Mouse (Mus musculus) kidney, adult 9 months (tissue): ENCODE measurements at regions not wholly inside any gene's neighbourhood (a gene's known extent, or its start where the extent isn't known, plus 50 kb on each side); places are given as distances from the start of the nearest gene placed in this dataset.
A peak's percentile ranks its signal among the peaks of the same experiment; 100 is the strongest.
"Not testable (repeated sequence)": the region's sequence is repeated elsewhere in the genome, so short reads cannot be mapped to it uniquely, and the experiment has no call there.

Experiments
- DNase-seq: peaks from one replicate; pipeline ENCODE4 v3.0.0; 2022

DNA sequence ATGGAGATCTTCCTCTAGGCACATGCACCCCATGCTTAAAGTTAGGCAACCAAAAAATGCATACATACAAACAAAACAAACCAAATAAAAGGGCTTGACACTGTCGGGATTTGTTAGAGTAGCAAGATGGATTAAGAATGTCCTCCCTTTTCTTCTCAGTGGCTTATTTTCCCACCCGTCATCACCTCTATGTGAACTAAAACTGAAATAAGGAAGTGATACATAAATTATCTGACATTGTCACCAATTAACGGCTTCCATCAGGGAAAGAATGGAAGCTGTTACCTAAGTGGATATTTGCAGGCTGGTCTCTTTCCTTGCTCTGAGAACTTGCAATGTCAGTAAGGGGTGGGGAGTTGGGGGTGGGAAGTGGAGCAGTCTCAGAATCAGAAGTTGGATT, 541.5 kb downstream of the Diaph3 start:
- no peak for DNase-seq

DNA sequence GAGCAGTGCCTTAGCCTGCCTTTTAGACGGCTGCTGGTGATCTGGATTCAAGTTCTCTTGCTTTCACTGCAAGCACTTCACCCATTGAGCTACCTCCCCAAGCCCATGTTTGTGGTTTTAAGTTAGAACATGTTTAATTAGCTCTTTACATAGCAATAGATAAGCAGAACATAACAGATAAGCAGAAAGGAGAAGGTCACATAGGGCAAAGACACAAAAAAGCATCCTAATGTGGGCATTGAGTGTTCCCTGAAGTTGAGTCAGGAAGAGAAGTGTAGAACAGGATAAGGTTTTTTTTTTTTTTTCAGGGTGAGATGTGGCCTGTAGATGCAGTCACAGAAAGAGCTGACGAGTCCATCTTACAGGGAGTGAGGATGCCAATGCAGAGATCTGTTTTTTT, 552.5 kb downstream of the Diaph3 start:
- DNase-seq, result no peak

DNA sequence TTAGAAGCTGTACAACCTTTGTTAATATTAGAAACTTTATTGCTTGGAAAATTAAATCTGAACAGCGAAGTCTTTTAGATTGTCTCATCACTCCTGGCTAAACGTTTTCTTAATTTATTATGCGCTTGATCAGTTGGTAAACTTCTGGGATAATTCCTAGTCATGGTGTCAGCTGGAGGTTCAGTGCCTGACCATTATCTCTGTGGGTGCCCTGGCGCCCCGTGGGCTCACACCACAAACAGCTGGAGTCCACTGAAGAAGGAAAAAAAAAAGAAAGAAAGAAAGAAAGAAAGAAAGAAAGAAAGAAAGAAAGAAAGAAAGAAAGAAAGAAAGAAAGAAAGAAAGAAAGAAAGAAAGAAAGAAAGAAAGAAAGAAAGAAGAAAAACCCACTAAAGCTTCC, 555.1 kb downstream of the Diaph3 start:
- not testable (repeated sequence) for DNase-seq

DNA sequence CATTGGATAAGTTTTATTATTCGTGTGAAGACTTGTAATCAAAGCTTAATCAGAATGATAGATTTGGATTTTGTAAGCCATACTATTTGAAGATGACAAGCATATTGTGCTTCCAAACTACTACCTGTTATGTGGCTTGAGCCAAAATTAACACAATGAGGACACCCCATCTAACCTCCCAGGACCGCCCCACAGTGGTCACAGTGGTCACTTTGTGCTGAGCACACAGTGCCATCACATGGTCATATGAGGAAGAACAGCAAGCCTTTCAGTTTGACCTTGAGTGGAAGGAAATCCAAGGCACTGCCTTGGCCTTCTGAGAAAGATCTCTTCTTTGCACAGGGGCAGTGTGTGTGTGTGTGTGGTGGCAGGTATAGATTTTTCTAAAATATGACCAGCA, 578.3 kb downstream of the Diaph3 start:
- peak; percentile 33 for DNase-seq

DNA sequence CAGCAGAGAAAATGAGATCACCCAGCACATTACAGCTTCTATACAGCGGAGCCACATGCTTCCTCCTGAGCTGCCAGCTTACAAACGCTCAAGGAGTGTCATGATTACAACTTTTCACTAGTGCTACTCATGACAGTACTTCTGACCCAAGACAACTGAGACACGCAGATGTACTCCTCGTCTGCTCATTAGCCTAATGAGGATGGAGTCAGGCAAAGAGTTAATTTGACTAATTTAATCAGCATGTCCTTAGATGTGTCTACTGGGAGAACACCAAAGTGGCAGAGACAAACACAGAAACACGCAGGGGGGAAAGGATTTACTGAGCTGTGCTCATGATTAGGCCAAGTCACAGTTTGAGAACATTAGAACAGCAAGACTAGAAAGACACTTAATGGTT, 603.0 kb downstream of the Diaph3 start:
- no peak for DNase-seq

DNA sequence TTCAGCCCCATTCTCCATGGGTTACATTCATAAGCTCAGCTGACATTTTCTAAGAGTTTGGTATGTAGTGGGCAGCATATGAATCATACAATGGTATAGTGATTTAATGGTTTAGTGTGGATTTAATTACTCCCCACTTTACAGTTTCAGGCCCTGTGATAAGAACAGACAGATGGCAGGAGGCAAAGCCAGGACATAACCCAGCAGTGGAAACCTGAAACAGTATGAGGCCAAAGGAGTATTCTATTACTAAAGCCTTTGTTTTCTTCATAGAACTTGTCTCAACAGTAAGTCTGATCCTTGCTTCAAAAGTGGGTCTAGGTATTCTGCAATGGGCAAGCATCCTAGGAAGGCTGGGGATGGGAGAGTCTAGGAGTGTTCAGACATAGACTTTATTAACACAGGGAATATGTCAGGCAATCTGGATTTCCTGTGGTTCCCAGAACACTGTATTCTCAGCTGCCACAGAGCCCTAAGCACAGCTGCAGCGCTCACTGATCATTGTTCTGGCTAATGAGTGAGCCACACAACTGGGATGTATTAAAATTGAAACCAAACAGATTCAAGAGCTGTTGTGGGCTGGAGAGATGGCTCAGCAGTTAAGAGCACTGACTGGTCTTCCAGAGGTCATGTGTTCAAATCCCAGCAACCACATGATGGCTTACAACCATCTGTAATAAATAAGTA, 604.6 kb downstream of the Diaph3 start:
- no peak for DNase-seq

DNA sequence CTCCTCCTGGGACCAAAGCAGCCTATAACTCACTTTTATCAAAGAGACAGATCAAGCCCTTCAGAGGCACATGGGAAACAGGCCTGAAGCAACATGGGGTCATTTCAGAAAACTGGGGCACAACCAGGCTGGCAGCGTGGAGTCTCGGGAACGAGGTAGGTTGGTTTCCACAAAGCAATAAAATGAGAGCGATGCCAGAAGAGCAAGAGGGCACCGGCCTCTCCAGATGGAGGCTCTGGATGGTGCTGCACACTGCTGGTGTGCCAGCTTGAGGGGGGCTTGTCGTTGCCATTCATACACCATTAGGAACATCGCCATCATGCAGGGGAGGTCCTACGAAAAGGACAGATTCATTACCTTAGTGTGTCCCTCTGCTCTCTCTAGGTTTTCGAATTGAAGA, 630.6 kb downstream of the Diaph3 start:
- no peak for DNase-seq

DNA sequence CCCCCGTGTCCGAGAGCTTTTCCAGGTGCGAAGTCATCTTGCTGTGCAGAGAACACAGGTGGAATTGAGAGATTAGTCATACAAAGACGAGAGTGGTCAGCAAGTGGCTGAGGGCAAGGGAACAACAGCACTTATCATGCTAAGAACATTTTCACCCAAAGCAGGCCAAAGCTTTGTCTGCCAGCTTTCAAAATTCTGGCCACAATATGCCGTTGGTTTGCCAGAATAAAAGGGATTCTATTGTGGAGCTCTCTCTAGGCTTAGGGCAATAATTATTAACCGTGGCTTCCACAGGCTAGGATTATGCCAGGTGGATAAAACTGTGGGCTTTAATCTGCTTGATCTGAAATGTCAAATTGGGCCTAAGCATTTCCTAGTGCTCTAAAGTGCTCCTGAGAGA, 631.3 kb downstream of the Diaph3 start:
- DNase-seq, result no peak

DNA sequence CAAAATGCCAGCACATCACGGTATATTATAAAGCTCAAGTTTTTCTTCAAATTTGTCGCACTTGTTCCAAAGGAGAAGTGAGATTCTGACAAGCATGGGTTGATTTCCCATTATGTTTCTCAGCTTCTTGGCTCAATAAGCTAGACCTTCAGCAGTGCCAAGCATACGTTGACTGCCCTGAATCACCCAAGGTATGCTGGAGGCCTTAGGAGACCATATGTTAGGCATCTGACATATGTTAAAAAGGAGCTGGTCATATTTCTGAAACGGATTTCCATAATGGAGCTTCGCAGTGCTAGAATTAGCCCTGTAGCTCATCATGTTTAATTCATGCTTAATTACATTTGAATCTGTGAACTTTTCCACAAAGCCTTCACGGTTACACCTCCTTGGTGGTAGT, 634.7 kb downstream of the Diaph3 start:
- DNase-seq, result no peak

DNA sequence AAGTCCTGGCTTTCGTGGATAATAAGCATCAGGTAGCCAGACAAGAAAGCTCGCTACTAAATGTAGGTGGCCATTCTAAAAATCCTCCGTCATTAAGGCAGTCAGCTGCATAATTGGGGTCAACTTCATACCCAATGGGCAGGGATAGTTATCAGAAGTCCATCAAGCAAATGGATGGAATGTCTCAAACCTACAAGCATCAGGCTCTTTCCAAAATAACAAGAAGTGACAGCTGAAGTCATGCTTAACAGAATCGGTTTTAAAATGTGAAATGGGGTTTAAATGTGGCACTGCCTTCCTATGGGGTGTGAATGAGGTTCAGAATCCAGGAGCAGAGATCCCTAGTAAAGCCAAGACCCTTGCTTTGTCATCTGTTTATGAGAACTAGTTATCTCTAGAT, 650.2 kb downstream of the Diaph3 start:
- no peak for DNase-seq

DNA sequence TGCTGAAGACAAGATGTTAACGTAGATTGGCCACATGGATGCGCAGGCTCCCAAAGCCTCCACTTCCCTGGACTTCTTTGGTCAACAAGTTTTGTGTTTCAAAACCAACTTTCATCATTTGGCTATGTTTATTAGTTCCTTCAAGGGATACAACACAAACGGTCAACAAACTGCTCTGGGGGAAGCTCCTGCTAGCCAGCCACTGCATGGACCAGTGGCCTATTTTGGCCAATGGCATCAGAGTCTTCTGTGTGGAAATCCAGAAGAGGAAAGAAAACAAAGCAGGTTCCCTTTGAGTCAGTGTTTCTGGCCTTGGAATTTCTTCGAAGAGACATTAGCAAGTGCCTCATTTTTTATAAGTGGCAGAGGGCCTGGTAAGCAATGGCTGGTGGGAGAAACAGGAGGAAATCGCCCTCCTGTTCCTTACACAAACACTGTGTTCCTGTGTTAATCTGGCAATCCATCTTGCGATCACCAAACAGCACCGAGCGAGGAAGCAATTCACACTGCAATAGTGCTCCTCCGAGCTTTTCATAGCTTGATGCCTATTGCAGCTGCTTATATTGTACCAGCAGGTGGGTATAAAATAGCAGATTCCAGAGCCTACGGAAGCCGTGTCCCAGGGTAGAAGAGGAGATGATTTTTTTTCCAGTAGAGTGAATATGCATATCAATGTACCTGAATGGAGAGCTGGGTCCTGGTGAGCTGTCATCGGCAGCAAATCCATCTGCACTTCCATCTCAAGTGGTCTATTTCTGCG, 651.0 kb downstream of the Diaph3 start:
- DNase-seq, result no peak

DNA sequence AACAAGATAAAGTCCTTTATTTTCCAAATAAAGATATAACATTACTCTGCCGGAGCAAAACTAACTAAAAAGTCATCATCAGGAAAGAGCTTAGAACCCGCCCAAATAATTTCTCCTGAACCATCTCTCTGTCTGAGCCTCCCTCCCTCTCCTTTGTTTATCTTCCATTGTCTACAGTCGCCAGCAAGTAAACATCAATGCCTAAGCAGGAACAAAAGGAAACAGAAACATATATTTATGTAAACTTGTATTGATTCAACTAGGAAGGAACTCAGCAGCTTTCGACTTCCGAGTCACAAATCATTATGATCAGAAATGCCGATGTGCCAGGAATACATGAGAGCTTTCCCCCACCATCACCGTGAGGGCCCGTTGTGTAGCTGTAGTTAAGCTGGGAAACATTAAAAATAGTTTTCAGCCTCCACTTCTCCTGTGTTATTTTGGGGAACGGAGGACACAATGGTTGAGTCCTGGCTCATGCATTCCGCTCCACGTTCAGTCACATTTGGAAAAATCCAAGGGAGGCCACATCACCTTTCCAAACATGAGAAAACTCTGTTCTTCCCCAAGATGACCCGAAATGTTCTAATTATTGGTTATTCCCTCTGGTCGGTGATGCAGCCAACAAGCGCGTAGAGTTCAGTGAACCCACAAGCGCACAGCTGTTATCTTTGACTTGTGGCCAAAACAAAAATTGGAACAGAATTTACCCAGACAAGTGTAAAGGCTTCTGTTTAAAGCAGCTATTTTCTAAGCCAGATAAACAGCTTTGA, 651.8 kb downstream of the Diaph3 start:
- peak; percentile 42 for DNase-seq

DNA sequence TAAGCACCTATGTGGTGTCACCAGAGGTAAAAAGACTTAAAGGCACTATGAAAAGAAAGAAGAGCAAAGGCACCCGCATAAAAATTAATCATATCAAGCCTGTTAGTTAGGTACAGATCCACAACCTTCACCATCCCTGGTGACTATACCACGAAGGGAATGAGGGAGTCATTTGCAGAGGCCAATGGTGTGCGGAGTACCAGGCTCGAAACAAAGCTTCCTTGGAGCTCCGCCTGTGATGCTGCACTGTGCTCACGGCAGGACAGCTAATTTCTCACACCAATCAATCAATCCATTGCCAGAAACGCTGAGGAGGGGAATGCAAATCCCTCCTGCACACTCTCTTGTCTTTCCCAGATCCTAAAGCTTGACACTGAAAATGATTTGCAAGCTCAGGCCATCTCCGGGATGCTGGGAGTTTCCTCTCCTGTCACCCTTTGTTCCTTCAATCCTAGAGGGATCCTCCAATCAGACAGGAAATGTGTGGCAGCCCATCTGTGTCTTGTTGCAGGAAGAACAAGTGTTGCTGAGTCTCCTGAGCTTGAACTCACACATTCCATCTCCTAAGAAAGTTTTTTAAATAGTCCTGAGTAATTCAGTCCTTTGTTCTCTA, 653.6 kb downstream of the Diaph3 start:
- DNase-seq, result peak; percentile 26

DNA sequence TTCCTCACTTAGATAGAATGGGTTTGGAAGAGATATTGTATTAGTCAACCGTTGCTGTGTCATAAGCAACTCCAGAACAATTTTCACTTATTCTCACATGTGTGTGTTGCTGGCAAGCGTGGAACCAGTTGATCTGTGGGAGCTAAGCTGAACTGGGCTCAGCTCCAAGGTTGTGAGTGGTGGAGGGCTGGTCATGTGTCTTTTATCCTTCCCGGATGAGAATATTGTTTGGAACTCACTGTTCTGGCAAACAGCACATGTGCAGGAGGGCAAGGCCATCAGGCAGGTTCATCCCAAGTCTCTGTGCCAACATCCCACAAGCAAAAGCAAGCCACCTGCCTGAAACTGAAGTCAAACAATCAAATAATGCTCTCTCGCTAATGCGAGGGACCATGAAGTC, 656.8 kb downstream of the Diaph3 start:
- peak; percentile 20 for DNase-seq

DNA sequence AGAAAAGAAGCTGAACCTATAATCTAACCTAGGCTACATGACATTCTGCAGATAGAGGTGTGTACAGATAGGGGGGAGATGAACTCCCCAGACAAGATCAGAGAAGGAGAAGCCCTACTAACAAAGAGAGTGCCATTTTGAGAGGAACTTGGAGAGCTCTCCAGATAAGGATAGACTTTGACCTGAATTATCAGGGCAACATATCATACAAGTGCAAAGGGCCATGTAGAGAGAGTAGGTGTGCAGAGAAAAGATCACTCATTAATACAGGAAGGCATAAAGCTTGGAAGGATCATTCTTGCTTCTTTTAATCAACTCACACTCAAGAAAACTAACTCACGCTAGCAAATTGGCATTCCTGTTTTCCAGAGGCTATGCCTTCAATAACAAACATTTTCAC, 667.4 kb downstream of the Diaph3 start:
- no peak for DNase-seq

DNA sequence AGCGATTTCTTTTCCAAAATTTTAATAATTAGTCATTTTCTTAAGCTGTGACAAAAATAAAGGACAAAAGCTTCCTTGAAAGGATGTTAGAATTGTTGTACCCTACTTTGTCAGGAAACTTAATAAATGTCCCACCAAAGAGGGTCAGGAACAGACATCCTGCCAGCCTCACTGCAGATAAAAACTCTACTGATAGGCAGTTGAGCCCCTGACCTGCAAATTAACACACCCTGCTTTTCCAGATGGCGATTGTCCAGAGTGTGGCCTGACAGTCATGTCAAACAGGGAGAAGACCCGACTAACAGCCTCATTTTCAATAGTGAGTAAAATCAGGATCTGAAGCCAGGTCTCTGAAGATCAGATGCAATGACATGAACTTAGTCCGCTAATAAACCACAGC, 670.6 kb downstream of the Diaph3 start:
- DNase-seq, result peak; percentile 8

DNA sequence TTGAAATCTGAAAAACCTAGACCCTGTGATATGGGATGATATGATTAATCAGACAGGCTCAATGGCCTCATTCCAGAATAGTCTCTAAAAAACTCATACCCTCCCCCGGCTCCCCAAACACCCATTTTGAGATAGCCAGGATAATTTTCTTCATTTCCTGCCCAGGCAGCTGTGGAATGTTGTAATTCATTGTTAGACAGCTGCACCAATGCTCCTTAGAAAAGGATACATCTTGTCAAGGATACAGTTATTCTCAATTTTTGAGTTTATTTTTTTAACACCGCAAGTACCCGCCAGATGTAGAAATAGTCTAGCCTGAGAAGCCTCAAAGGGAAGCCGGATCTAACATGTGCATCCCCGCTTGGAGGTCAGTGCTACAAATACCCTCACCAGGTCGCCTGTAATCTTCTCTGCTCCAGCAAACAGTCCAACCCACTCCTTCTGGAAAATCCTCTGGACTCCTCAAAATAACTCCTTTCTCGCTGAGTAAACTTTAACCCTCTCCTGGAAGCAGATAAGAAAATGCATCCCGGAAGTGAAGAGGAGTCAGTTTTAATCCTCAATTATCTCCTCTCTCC, 673.1 kb downstream of the Diaph3 start:
- peak; percentile 53 for DNase-seq

DNA sequence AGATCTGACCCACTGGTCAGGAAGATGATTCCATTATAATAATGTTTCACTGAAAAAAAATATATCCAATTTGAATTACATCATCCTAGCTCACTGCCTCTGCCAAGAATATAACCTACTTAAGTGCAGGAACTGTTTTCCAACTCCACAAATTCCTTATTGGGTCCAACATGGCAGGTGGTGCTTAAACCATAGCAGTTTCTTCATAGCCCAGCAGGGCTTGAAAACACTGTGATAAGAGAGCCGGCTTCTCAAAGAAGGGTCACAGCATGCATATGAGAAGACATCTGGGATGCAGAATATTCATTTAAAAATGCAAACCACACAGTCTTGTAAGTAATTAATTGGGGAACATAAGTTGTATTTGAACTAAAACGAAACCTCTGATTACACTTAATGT, 677.6 kb downstream of the Diaph3 start:
- no peak for DNase-seq

DNA sequence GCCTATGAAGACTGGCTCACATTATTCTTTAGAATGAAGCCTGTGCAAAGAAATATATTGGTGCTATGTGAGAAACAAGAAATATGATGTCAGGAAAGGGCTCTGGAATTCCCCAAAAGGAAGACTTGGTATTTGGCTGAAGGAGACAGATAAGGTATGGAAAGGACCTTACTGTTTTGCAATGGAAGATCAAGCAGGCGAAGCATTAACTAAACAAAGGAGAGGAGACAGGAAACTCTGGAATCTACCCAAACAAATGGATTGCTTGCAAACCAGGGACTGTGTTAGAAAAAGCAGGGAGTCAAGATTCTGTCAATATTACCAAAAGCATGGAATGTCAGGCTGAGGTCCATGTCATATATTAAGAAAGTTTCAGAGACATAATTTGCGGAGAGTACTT, 687.9 kb downstream of the Diaph3 start:
- DNase-seq, result no peak

DNA sequence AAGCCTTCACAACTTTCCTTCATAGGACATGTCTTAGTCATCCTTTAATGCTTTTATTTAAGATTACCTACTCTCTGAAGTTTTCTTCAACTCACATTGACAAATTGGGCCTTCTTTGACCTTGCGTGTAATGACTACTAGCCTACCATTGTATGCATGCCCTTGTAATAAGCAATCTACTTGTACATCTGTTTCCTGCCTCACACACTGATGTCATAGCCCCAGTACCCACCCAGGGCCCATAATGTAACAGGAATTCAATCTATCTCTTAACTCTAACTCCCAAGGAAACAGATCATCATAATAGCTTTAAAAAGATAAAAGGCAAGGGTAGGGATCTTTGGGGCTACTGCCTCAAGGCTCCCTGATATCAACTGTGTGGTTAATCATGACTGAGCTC, 690.4 kb downstream of the Diaph3 start:
- DNase-seq, result no peak

DNA sequence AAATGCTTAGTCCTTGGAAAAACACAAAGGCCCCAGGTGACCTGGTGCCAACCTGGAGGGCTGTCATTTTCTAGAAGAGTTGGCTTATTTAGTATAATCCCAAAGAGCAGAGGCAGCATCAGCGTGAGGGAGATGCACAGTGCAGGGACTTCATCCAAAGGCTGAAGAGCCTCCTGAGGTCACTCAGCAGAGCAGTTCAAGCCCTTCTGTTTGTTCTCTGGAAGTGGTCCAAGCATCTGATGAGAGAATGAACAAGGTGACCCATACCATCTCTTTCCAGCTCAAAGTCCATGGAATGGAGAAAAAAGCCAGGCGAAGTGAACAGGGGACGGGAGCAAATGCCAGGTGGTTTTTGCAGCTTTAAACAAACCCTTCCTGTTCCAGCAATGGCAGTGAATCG, 695.9 kb downstream of the Diaph3 start:
- DNase-seq, result peak; percentile 30

DNA sequence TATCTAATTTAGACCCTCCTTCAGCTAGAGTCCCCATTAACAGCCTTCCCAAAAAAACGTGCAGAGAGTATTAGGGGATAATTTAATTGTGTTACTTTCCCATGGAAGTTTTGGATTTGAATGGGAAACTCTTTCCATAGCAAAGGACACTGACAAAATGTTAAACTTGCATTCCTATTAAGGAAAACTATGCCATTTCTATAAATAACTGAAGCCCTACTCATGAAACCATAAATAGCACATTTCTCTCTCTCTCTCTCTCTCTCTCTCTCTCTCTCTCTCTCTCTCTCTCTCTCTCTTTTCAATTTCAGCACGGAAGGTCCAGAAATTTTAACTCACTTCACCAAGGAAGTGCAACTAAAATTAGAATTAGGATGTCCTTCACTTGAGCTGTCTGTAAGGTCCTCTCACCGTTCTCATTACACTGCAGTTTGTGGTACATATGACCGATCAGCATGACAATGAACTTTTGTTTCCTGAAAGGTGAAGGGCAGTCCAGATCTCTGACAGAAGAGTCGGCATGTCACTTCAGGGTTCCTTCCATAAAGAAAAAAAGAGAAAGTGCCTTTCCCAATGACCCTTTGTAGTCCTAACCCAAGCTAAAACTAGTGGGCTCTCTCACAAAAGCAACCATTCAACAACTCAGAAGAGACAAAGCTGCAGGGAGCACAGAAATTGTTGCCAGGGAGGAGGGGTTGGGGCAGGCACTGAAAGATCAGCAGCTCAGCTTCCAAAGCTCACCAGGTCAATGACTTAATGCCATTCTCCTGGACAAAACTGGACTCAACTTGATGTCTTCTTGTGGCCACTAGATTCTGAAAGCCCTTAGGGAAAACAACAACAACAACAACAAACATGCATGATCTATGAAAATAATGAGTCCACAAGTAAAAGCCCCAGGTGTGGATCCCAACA, 696.9 kb downstream of the Diaph3 start:
- DNase-seq, result no peak
